Mouse (Mus musculus) C2C12 (cell line): ENCODE data around the gene Cpne2.

Source experiments
- CEBPB ChIP-seq: IDR thresholded peaks from one replicate; pipeline ENCODE4 v1.6.1; 2011; ENCODE audit warnings: low read depth, mild to moderate bottlenecking, control low read depth, moderate library complexity
- CTCF ChIP-seq: IDR thresholded peaks from one replicate; pipeline ENCODE4 v1.5.1; 2011; ENCODE audit not compliant: control insufficient read depth, insufficient read depth, insufficient read length
- FOSL1 ChIP-seq: IDR thresholded peaks from one replicate; pipeline ENCODE4 v1.8.0; 2011; ENCODE audit warnings: mild to moderate bottlenecking, low read length; ENCODE audit not compliant: poor library complexity, insufficient read depth, severe bottlenecking
- MAX ChIP-seq: IDR thresholded peaks from one replicate; pipeline ENCODE4 v1.6.1; 2011; ENCODE audit warnings: mild to moderate bottlenecking, control low read depth
- MYOD1 ChIP-seq: IDR thresholded peaks from one replicate; pipeline ENCODE4 v1.6.1; 2011; ENCODE audit warnings: low read depth; ENCODE audit not compliant: control insufficient read depth, insufficient read length
- MYOG ChIP-seq: IDR thresholded peaks from one replicate; pipeline ENCODE4 v1.6.1; 2011; ENCODE audit not compliant: control insufficient read depth, insufficient read length; ENCODE audit errors: extremely low read depth
- USF1 ChIP-seq: IDR thresholded peaks from one replicate; pipeline ENCODE4 v1.6.1; 2011; ENCODE audit warnings: low read depth, mild to moderate bottlenecking, control low read depth, moderate library complexity

DNA sequence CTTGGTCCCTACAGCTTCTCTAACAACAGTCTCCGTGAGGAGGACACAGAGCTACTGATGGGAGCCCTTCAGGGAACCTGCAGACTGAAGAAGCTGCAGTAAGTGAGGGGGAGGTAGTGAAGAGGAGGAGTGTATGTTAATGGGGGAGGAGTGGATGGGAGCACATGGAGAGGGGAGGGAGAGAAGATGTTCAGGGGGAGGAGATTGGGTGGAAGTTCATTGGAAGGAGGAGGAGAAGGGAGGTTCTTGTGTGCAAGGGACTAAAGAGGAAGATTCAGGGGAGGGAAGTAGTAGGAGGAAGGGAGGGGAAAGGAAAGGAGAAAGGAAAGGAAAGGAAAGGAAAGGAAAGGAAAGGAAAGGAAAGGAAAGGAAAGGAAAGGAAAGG, 16.6 kb upstream of the Cpne2 start:
- TF ChIP-seq USF1 (no peak), CTCF (no peak), CEBPB (no peak), MAX (no peak), MYOD1 (no peak), FOSL1 (no peak), MYOG (no peak)
